Mouse (Mus musculus): ENCODE measurements around the gene Pla1a.

DNA sequence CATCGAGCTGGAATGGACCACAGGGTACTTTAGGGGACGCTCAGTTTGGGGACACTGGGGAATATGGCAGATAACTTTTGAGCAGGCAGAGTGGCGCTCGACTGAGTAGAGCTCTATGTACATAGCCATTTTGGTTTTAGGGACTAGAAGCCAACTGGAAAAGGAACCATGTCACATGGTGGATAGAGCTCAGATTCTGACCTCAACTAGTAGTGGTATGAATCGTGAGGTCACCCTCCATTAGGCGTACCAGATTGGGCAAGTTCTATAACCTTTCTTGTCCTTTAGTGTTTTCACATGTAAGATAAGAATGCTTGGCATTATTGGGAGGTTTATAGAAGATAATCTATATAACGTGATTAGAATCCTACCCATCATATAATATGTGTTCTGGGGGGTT, 42.6 kb downstream of the Pla1a start:
- no peak for TF ChIP-seq CTCF (IDR thresholded peaks at IDR 0.05; ENCODE audit: low read depth)
- TF ChIP-seq EP300 (IDR thresholded peaks at IDR 0.05; ENCODE audit: low read depth), result no peak
